Mouse (Mus musculus) spleen, adult 12 weeks (tissue): Measurements from ENCODE around the gene Pgpep1l.
"Not testable (repeated sequence)": the region's sequence is repeated elsewhere in the genome, so short reads cannot be mapped to it uniquely, and the experiment has no call there.

Source experiments
- DNase-seq: peaks from one replicate; pipeline ENCODE4 v3.0.0; 2022; ENCODE audit warnings: low spot score

Pgpep1l gene

GRCm38 (mm10) chr7:68282304-68283132 lies 18.5 kb upstream of the Pgpep1l start:
- no peak for DNase-seq

GRCm38 (mm10) chr7:68281341-68281740 lies 17.3 kb upstream of the Pgpep1l start:
- no peak for DNase-seq

- DNase-seq: no peak
These were observed 16.4 kb upstream of the Pgpep1l start for GRCm38 (mm10) chr7:68280352-68280869.

GRCm38 (mm10) chr7:68279481-68279880 lies 15.4 kb upstream of the Pgpep1l start:
- no peak for DNase-seq

GRCm38 (mm10) chr7:68278908-68279307 lies 14.9 kb upstream of the Pgpep1l start:
- DNase-seq: no peak

- no peak for DNase-seq
These were observed 14.4 kb upstream of the Pgpep1l start for GRCm38 (mm10) chr7:68278385-68278784.

GRCm38 (mm10) chr7:68277897-68278270 lies 13.9 kb upstream of the Pgpep1l start:
- DNase-seq: no peak

- DNase-seq: no peak
These were observed 13.2 kb upstream of the Pgpep1l start for GRCm38 (mm10) chr7:68277054-68277896.

GRCm38 (mm10) chr7:68275838-68276731 lies 12.1 kb upstream of the Pgpep1l start:
- DNase-seq: no peak

GRCm38 (mm10) chr7:68275445-68275837 lies 11.4 kb upstream of the Pgpep1l start:
- DNase-seq: not testable (repeated sequence)

GRCm38 (mm10) chr7:68274951-68275350 lies 10.9 kb upstream of the Pgpep1l start:
- no peak for DNase-seq

GRCm38 (mm10) chr7:68274218-68274617 lies 10.2 kb upstream of the Pgpep1l start:
- no peak for DNase-seq

- DNase-seq: no peak
These were observed 9.5 kb upstream of the Pgpep1l start, which contains the start of gene Fam169b for GRCm38 (mm10) chr7:68273515-68273914. Gene Fam169b, plus strand, starts transcription at chr7:68273839.

GRCm38 (mm10) chr7:68272607-68273006 lies 8.6 kb upstream of the Pgpep1l start:
- no peak for DNase-seq

- DNase-seq: no peak
These were observed 7.8 kb upstream of the Pgpep1l start for GRCm38 (mm10) chr7:68271816-68272215.

- no peak for DNase-seq
These were observed 6.5 kb upstream of the Pgpep1l start for GRCm38 (mm10) chr7:68270551-68270950.

GRCm38 (mm10) chr7:68266691-68267090 lies 2.7 kb upstream of the Pgpep1l start:
- DNase-seq: no peak

- no peak for DNase-seq
These were observed 1.4 kb upstream of the Pgpep1l start for GRCm38 (mm10) chr7:68265391-68265790.

GRCm38 (mm10) chr7:68264531-68264930 lies 498 bp upstream of the Pgpep1l start:
- no peak for DNase-seq

- DNase-seq: no peak
These were observed 546 bp downstream of the Pgpep1l start for GRCm38 (mm10) chr7:68263346-68264027.

GRCm38 (mm10) chr7:68262612-68263200 lies 1.3 kb downstream of the Pgpep1l start:
- no peak for DNase-seq
